Mouse (Mus musculus) small intestine, adult 2 months (tissue): ENCODE measurements around the gene Gm20908. TPM values are rescaled to one million over a fixed set of nuclear protein-coding genes. Genes with fewer than 3 reads are reported as not detected.
"Not testable (repeated sequence)": the region's sequence is repeated elsewhere in the genome, so short reads cannot be mapped to it uniquely, and the experiment has no call there.

Experiments
- H3K27ac ChIP-seq: fragments of 200-500 bp; 2 replicates; pipeline ENCODE4 v1.5.1; 2012; ENCODE audit warnings: low read depth, low read length, control low read depth, inconsistent platforms; ENCODE audit not compliant: insufficient read depth
- H3K27me3 ChIP-seq: fragments of 200-500 bp; 2 replicates; pipeline ENCODE4 v1.6.1; 2012; ENCODE audit warnings: mild to moderate bottlenecking, moderate library complexity, low read length, inconsistent platforms; ENCODE audit not compliant: control insufficient read depth, insufficient read depth
- H3K36me3 ChIP-seq: fragments of 200-500 bp; 2 replicates; pipeline ENCODE4 v1.6.1; 2012; ENCODE audit warnings: mild to moderate bottlenecking, low read length, control low read depth, inconsistent platforms; ENCODE audit not compliant: control insufficient read depth, insufficient read depth
- H3K4me1 ChIP-seq: fragments of 200-500 bp; 2 replicates; pipeline ENCODE4 v1.6.1; 2012; ENCODE audit warnings: low read length, inconsistent platforms, mixed read lengths; ENCODE audit not compliant: control insufficient read depth, insufficient read depth, insufficient read length
- H3K4me3 ChIP-seq: fragments of 200-500 bp; 2 replicates; pipeline ENCODE4 v1.5.1; 2012; ENCODE audit warnings: low read depth, mild to moderate bottlenecking, control low read depth, inconsistent platforms, low read length, moderate library complexity
- WGBS: fragments of 180-500 bp; shearing (Covaris S2); methylation state at CpG from one replicate; pipeline ENCODE4 v1.1.7; 2018; 5-methylcytosine and 5-hydroxymethylcytosine counted together
- polyA plus RNA-seq: library from polyadenylated mRNA; depleted of rRNA; stranded (reverse); fragments of >200 nt; gene quantifications from 2 replicates; pipeline ENCODE4 v1.2.3, GENCODE M21; 2012; rRNA removed

Gm20908 gene
- polyA plus RNA-seq: not detected in 2 replicates

DNA sequence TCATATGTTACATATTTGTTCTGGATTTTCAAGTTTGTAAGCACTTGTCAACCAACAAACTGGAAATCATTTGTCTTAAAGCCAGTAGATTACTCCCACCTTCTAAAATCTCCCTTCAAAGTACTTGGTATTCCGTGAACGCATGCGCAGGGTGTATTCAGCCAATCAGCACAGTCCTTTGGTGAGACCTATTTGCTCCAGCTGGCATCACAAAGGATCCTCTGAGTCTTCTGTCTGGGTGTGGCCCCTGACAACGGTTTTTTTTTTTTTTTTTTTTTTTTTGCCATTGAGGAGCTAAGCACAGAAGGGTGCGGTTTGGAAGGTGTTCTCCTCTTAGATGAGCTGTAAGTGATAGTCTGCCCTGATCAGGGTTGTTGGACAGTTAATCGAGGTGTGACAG, at the start of gene Gm20908:
TSS of gene Gm20908 (plus strand) at position 301 of the 400 bp plus-strand sequence.
- WGBS: no CpG with 5 or more reads among the region's 6 CpGs
- H3K27ac ChIP-seq, H3K4me3 ChIP-seq, H3K4me1 ChIP-seq, H3K27me3 ChIP-seq, H3K36me3 ChIP-seq: not testable (repeated sequence)
